Mouse (Mus musculus) small intestine, adult 2 months (tissue): ENCODE results near the gene Pgc.

ENCODE experiments used
- CTCF ChIP-seq: fragments of 200-500 bp; IDR thresholded peaks from 2 replicates; pipeline ENCODE4 v1.5.1; 2012; ENCODE audit warnings: low read depth, mild to moderate bottlenecking, control low read depth, inconsistent platforms, low read length, moderate library complexity, mixed read lengths; ENCODE audit not compliant: insufficient replicate concordance, insufficient read length; ENCODE audit errors: extremely low read depth
- POLR2A ChIP-seq: fragments of 200-500 bp; IDR thresholded peaks from 2 replicates; pipeline ENCODE4 v1.6.1; 2012; ENCODE audit warnings: low read depth, mild to moderate bottlenecking, control low read depth, inconsistent platforms, low read length, moderate library complexity

- TF ChIP-seq CTCF (no peak), POLR2A (no peak)
Observed at GRCm38 (mm10) chr17:47710036-47710435, 16.6 kb upstream of the Pgc start.
